Mouse (Mus musculus) gastrocnemius, adult 8-10 months (tissue): ENCODE results near the gene Fgf4. TPM values are rescaled to one million over a fixed set of nuclear protein-coding genes. Genes with fewer than 3 reads are reported as not detected.

Experiments
- DNase-seq, 2 experiments: peaks; one replicate each; pipeline ENCODE4 v3.0.0; 2022; ENCODE audit warnings: low spot score in 2 of 2
- total RNA-seq, 4 experiments: library from RNA; stranded (reverse); gene quantifications; 2 replicates each; pipeline ENCODE4 v1.2.4; 2022

Fgf4 gene
- total RNA-seq, 4 experiments from 2014 or later = not detected

DNA sequence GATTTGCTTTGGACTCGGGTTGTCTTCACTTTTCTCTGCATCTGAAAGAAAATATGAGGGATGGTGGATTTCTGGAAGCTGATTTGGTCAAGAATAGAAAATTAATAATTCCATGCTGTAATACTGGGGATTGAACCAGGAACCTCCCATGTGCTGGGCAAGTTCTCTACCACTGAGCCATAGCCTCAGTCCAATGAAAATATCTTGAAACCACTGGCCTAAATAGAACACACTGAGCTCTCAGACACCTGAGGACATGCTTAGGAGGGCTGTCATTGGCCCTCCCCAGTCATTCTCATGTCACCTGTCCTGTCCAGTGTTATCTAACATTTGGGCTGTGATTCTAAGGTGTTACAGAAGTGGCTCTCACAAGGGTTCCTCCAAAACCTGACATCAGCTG is 64.0 kb downstream of the Fgf4 start:
- DNase-seq = no peak

DNA sequence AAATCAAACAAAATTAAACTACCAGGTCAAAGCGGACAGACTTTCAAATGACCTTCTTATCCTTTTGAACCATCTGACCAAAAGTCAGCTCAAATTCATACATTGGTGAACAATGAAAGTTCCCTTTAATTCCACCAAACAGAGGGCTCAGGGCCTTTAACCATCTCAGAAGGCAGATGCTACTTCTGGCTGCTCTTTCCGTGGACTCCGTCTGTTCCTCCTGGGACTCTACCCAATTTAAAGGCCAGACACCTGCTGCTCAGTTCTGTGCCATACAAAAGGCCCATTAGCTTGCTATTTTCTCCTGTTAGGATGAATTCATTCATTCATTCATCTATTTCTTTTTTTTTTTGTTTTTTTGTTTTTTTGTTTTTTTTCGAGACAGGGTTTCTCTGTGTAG is 65.7 kb downstream of the Fgf4 start:
- no peak for DNase-seq

DNA sequence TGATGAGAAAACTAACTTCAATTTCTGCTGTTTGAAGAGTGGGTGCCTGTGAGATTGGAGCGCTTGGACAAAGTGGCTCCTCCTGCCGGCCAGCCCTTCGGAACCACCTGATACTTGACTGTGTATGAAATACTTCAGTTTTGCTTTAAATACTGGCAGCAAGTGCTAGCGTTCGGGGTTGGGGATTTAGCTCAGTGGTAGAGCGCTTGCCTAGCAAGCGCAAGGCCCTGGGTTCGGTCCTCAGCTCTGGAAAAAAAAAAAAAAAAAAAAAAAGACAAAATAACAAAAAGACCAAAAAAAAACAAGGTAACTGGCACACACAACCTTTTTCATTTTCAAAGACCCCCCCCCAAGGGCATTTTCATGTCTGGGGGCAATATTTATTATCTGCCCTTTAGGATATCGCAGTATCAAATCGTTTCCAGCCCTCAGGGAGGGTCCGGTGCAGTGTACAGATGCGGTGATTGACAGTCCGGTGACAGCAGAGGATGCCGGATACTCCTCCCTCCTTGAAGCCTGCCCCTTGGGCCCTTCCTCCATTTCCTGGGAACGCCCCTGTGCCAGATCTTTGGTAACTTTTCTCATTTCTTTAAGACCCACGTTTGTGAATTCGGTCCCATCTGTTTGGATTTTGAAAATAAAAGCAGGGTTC is 67.3 kb downstream of the Fgf4 start:
- no peak for DNase-seq

Other genes starting within 250 kb of the Fgf4 start
- 1 to 10 TPM; 1.1 to 2.7 (median 1.9) TPM for gene Ano1, start 95.4 kb upstream of the Fgf4 start, total RNA-seq
- not detected for gene Fgf3, start 9.3 kb upstream of the Fgf4 start, total RNA-seq
- gene Fgf15, start 49.2 kb downstream of the Fgf4 start, total RNA-seq = not detected
- gene LTO1, start 67.7 kb downstream of the Fgf4 start, total RNA-seq = 1 to 10 TPM; 7.8 to 8.9 (median 8.7) TPM
- gene Ccnd1, start 92.6 kb downstream of the Fgf4 start, total RNA-seq = 1 to 10 TPM; 2.3 to 6.9 (median 4.0) TPM